Mouse (Mus musculus) mesoderm, embryonic 11.5 days (tissue): ENCODE data around the gene Hist1h2bf.
"Not testable (repeated sequence)": the region's sequence is repeated elsewhere in the genome, so short reads cannot be mapped to it uniquely, and the experiment has no call there.

Source experiments
- DNase-seq: peaks from one replicate; pipeline ENCODE4 v3.0.0-alpha.2; 2012; ENCODE audit warnings: low read depth, low spot score

The Hist1h2bf gene

GRCm38 (mm10) chr13:23543965-23544786 lies 29.8 kb downstream of the Hist1h2bf start, which contains the start of gene Hist1h3f:
TSS of gene Hist1h3f (plus strand) at chr13:23544052.
- peak; percentile 94 for DNase-seq

DNA sequence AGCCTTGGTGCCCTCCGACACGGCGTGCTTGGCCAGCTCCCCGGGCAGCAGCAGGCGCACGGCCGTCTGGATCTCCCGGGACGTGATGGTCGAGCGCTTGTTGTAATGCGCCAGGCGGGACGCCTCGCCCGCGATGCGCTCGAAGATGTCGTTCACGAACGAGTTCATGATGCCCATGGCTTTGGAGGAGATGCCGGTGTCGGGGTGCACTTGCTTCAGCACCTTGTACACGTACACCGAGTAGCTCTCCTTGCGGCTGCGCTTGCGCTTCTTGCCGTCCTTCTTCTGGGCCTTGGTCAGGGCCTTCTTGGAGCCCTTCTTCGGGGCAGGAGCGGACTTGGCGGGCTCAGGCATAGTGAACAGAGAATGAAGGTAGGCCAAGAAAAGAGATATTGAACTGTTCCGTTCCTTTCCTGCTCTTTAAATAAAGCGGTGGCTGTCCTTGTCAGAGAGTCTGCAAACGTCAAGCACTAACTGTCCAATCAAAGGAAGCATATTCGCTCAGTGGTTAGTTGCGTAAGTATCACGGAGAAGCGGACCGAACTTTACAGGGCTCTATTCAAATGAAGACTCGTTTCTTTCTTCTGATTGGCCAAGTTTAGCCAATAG lies 30.9 kb downstream of the Hist1h2bf start, which contains the start of gene Hist1h2bh:
Gene Hist1h2bh (minus strand): TSS at position 394 of the 609 bp plus-strand sequence.
- peak; percentile 92 for DNase-seq

- DNase-seq, result not testable (repeated sequence)
Observed at GRCm38 (mm10) chr13:23542225-23542980, 31.6 kb downstream of the Hist1h2bf start.

GRCm38 (mm10) chr13:23541497-23541896 lies 32.5 kb downstream of the Hist1h2bf start:
- DNase-seq, result no peak

DNA sequence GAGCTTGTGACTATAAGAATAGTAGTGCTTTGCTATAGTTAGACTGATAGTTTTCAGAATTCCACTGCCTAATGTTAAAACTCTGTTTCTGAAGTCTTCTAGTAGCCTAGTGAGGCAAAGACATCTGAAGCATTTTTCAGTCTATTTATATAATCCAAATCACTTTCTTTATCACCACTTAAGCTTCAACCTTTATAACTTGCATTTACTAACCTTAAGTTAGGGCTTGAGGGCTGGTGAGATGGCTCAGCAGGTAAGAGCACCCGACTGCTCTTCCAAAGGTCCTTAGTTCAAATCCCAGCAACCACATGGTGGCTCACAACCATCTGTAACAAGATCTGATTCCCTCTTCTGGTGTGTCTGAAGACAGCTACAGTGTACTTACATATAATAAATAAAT lies 34.2 kb downstream of the Hist1h2bf start:
- not testable (repeated sequence) for DNase-seq

DNA sequence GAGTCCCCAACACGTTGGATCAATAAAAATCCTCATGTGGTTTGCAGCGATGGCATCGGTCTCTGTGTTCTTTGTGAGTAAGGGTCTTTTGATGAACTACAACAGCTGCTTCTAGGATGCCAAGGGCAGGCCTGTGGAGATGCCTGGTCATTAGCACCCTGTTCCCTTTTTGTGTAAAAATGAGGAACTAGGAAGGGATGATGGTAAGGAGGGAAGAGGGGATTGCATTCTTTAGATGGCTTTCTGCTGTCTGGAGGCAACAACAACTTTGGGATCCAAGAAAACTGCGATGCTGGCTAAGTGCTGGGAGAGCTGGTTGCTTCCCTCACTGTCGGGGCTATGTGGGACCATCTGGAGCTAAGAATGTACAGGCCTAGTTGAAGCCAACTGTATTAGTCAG lies 35.7 kb downstream of the Hist1h2bf start:
- DNase-seq, result no peak

DNA sequence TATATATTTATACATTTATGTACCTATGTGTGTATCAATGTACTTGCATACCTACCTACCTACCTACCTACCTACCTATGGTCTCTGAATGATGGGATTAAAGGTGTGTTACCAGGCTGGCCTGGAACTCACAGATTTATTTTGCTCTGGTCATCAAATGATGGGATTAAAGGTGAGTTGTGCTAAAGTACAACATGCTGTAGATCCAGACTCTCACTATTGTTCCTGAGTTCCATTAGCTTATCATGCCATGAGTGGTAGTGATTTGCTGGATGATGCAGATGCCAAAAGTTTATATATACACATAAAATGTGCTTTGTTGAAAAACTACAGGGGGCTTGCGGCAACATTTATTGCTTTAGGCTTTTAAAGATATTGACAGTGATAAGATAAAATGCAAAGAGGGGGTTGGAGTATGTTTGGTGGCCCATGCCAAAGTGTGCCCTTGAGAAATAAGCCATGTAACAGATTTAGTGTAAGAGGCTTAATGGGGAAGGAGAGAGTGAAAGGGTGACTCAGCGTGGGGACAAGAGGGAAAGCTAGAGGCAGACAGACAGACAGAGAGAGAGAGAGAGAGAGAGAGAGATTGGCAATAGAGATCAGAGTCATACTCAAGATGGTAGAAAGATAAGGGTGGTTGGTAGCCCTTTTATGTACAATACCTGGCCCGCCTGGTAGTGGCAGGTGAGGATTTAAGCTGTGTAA lies 36.8 kb downstream of the Hist1h2bf start:
- DNase-seq, result no peak

DNA sequence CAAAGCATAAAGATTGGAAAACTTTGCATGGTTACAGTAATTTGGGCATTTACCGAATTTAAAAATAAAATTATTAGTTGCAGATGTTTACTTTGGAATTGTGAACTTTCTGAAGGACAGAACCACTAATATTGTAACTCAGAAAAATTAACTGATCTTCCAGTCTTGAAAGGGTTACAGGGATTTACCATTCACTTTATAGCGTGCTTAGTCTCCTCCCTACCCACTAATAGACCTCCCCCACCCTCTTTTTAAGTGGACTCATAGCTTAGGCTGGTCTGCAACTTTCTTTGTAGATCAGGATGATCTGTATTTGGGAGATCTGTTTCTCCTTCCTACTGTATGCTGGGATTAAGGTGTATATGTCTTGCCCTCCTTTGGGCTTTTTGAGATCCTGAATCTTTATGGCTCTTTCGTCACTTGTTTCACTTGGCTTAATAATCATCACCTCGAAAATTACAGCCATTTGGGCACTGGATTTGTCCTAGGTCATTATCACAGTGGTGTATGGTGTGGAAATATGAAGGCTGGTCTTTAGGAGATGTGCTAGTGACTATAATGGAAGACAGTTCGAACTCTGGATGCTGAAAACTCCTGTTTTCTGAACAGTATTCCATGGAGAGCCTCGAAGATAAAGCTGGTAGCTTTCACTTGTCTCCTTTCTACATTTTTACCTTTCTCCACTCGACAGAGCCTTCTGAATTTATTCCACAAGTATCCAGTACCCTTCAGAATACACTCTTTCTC lies 37.7 kb downstream of the Hist1h2bf start:
- no peak for DNase-seq

DNA sequence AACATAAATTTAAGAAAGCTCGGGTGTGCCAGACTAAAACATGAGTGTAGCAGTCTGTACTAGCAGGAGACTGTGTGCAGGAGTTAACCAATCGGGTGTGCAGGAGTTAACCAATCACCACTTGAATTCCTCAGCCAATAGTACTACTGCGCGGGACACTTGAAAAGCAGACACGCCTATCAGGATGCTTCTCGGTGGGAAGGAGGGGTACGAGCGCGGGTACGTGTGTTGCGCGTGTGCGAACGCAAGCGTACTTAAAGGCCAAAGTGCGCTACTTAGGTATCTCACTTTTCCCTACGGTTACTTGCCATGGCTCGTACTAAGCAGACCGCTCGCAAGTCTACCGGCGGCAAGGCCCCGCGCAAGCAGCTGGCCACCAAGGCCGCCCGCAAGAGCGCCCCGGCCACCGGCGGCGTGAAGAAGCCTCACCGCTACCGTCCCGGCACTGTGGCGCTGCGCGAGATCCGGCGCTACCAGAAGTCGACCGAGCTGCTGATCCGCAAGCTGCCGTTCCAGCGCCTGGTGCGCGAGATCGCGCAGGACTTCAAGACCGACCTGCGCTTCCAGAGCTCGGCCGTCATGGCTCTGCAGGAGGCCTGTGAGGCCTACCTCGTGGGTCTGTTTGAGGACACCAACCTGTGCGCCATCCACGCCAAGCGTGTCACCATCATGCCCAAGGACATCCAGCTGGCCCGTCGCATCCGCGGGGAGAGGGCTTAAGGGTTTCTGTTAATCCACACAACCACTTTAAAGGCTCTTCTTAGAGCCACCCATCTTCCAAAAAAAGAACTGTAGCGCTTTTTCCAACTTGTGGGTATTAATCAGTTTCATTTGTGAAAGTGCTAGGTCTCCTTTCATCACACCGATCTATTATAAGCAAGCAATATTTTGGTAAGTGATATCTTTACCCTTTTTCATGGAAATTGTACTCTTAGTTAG lies 38.6 kb downstream of the Hist1h2bf start, which contains the start of gene Hist1h3g:
Gene Hist1h3g (plus strand): TSS at position 286 of the 939 bp plus-strand sequence.
- DNase-seq, result peak; percentile 96

DNA sequence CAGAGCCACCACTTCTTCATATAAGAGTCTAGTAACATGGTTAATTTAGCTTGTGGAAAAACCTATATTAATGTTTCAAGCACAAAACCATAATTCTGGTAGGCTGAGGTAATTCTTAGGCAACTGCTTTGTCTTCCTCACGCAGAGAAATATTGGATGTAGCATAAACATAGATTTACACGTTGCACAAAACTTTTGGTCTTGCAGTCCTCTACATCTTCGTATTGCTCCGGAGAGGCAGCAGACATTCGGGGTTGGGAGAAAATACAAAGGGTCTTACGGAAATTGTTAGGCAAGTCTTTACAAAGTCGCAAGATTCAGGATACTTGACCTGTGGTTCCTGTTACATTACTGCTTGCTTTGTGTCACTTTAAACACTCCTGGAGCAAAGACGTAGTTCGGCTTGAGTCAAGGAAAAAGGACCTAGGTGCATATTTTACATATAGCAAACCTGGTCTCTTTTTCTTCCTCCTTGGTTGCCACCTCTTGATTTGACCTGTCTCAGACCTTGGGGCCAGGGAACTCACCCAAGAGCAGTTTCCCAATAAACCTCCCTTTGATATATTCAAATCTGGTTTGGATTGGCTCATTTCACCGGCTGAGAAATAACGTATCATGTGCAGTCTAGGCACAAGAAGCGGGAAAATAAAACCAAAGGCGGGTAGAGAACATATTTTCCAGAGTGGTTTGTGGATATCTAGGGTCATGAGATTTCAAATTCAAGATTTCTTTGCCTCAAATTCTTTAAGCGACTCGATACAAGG lies 39.4 kb downstream of the Hist1h2bf start:
- no peak for DNase-seq

DNA sequence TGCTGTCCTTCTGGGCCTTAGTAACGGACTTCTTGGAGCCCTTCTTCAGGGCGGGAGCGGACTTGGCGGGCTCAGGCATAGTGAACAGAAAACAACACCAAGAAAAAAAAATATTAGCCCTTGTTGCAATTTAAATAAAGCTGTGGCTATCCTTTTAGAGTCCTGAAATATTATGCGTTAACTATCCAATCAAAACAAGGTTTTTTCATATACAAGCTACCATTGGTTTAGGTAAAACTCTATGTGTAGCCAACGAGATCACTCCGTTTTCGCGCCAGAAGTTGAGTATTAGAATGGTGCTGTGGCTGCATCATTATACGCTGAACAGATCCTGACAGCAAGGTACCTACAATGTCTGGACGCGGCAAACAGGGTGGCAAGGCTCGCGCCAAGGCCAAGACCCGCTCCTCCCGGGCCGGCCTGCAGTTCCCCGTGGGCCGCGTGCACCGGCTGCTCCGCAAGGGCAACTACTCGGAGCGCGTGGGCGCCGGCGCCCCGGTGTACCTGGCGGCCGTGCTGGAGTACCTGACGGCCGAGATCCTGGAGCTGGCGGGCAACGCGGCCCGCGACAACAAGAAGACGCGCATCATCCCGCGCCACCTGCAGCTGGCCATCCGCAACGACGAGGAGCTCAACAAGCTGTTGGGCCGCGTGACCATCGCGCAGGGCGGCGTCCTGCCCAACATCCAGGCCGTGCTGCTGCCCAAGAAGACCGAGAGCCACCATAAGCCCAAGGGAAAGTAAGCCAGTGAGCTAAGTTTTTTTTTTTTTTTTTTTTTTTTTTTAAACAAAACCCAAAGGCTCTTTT lies 40.2 kb downstream of the Hist1h2bf start, which contains the start of gene Hist1h2af:
Gene Hist1h2af (plus strand): TSS at position 347 of the 808 bp plus-strand sequence.
- peak; percentile 91 for DNase-seq

DNA sequence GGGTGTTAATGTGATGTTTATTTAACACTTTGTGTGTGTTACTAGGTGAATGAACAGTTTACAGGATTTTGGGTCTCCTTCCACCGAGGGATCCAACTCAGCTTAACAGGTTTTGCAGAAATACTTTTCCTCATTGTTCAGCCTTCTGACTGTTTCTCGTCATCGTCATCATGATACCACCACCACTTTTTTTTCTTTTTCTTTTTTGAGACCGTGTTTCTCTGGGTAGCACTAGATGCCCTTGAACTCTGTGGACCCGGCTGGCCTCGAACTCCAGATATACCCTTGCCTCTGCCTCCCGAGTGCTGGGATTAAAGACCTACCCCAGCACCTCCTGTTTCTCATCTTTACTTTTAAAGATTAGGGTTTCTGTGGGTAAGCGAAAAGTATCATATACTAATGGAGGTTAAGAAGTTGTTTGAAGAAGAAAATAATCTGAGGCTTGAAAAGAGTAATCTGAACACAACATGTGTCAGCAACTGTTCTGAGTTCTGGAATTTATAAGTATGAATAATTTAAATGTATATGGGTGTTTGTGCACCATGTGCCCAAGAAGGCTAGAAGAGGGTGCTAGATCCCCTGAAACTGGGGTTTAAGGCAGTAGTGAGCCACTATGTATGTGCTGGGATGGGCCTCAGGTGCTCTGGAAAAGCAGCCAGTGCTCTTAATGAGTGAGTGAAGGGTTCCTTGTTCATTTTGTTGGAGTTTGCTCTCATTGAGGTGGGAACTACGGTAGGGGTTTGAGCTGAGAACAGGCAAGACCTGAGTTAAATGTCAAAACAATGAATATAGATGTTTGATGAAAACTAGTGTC lies 41.5 kb downstream of the Hist1h2bf start:
- no peak for DNase-seq

GRCm38 (mm10) chr13:23530901-23531875 lies 42.8 kb downstream of the Hist1h2bf start, which contains the start of gene Hist1h4h:
TSS of gene Hist1h4h (plus strand) at chr13:23531050.
- DNase-seq, result peak; percentile 98

GRCm38 (mm10) chr13:23530181-23530900 lies 43.7 kb downstream of the Hist1h2bf start:
- no peak for DNase-seq
